8 mouse cellular contexts compared by ENCODE assay signal in genomic region chr6:114969213-114970120, GRCm38 (mm10). TPM values are rescaled to one million over a fixed set of nuclear protein-coding genes. Genes with fewer than 3 reads are reported as not detected.
A peak's percentile ranks its signal among the peaks of the same experiment; 100 is the strongest.
DNase-seq lines count a peak whose midpoint lies in the region; ATAC-seq and TF ChIP-seq lines count a peak whose summit lies in the region.

TSS of gene Vgll4 (minus strand) at chr6:114969994.

- H3K4me3 ChIP-seq in MEL (ENCODE audit: control insufficient read depth in 1 of 2, insufficient read depth in 1 of 2, low read depth in 2 of 2, low read length in 2 of 2): peak within 1 kb of the TSS; percentile 80 to 96
- H3K4me3 ChIP-seq in layer of hippocampus, adult 2 months: peak within 1 kb of the TSS; percentile 63
- H3K4me3 ChIP-seq in lung, embryonic 14.5 days (ENCODE audit: low read depth, low read length): peak within 1 kb of the TSS; percentile 53
- peak within 1 kb of the TSS; percentile 89 for H3K4me3 ChIP-seq in olfactory bulb, adult 2 months (ENCODE audit: insufficient read depth, low read depth, low read length)

- no peak for TF ChIP-seq CTCF in MEL (IDR thresholded peaks at IDR 0.05 in 2 of 3, conservative IDR thresholded peaks at IDR 0.05 in 1 of 3; ENCODE audit: control insufficient read depth in 1 of 3, insufficient read depth in 1 of 3, low read depth in 2 of 3, low read length in 3 of 3, poor library complexity in 1 of 3, severe bottlenecking in 1 of 3)
- TF ChIP-seq CTCF in layer of hippocampus, adult 2 months (conservative IDR thresholded peaks at IDR 0.05): peak; percentile 42
- TF ChIP-seq CTCF in lung, embryonic 14.5 days (IDR thresholded peaks at IDR 0.05; ENCODE audit: low read depth): peak; percentile 27; the same call in 1 of the 2 replicates
- TF ChIP-seq CTCF in olfactory bulb, adult 2 months (IDR thresholded peaks at IDR 0.05; ENCODE audit: insufficient read depth, low read depth, low read length): no peak

- peak; percentile 57 for ATAC-seq in lung, embryonic 14.5 days (ENCODE audit: insufficient read depth)

- peak within 1 kb of the TSS; percentile 99 for H3K4me2 ChIP-seq in lung, embryonic 14.5 days

- peak; percentile 85 for DNase-seq in MEL (ENCODE audit: low read depth, low spot score)
- peak; percentile 76 to 81 for DNase-seq in cerebellum, adult 18-20 months
- DNase-seq in forelimb bud, embryonic 11.5 days (ENCODE audit: low read depth, low spot score): peak; percentile 79
- DNase-seq in heart, postnatal 36 days: peak; percentile 45 to 48
- peak; percentile 45 to 67 for DNase-seq in layer of hippocampus, adult 2 months (ENCODE audit: low spot score in 2 of 2)
- DNase-seq in lung, embryonic 14.5 days: peak; percentile 75
- DNase-seq in thymus, postnatal 25 days: peak; percentile 8

- peaks cover 14 to 25% of the 10 kb centered on the region in 2 experiments; a peak in 3 of 4 replicates for H3K4me1 ChIP-seq in MEL (ENCODE audit: control insufficient read depth in 1 of 2, insufficient read depth in 2 of 2, low read length in 2 of 2)
- H3K4me1 ChIP-seq in lung, embryonic 14.5 days (ENCODE audit: insufficient read depth): peaks cover 4% of the 10 kb centered on the region; the same call in 1 of the 2 replicates
- H3K4me1 ChIP-seq in olfactory bulb, adult 2 months (ENCODE audit: control insufficient read depth, insufficient read depth, low read length): peaks cover 10% of the 10 kb centered on the region

- no peaks in the 10 kb centered on the region; the same call in 1 of the 2 replicates for H3K79me2 ChIP-seq in MEL (ENCODE audit: control insufficient read depth, insufficient read depth, low read length, poor library complexity)

- no peak for TF ChIP-seq EP300 in MEL (IDR thresholded peaks at IDR 0.05; ENCODE audit: low read depth in 1 of 2, low read length in 2 of 2)

- WGBS in lung, embryonic 14.5 days: under 1% methylated on average over 78 of the region's 79 CpGs
- under 1% methylated on average over 78 of the region's 79 CpGs for WGBS in olfactory bulb, adult 2 months

- H3K27me3 ChIP-seq in MEL (ENCODE audit: control insufficient read depth in 1 of 2, insufficient read depth in 2 of 2, low read length in 2 of 2): no peaks in the 10 kb centered on the region
- H3K27me3 ChIP-seq in lung, embryonic 14.5 days (ENCODE audit: insufficient read depth, low read length): peaks cover 23% of the 10 kb centered on the region

- H3K9ac ChIP-seq in MEL (ENCODE audit: control insufficient read depth, low read depth, low read length, poor library complexity, severe bottlenecking): peak within 1 kb of the TSS; percentile 67
- peak within 1 kb of the TSS; percentile 55 for H3K9ac ChIP-seq in lung, embryonic 14.5 days

- peak in 1 of 2 experiments; percentile 18; a peak in 2 of 4 replicates for TF ChIP-seq POLR2A in MEL (IDR thresholded peaks at IDR 0.05; ENCODE audit: control insufficient read depth in 1 of 2, insufficient read depth in 1 of 2, low read depth in 1 of 2, low read length in 2 of 2, poor library complexity in 1 of 2)
- TF ChIP-seq POLR2A in olfactory bulb, adult 2 months (IDR thresholded peaks at IDR 0.05; ENCODE audit: insufficient read depth, low read depth, low read length): no peak

- no peak within 1 kb of the TSS for H3K27ac ChIP-seq in MEL (ENCODE audit: control insufficient read depth, low read depth, low read length)
- peak within 1 kb of the TSS; percentile 94 for H3K27ac ChIP-seq in layer of hippocampus, adult 2 months
- H3K27ac ChIP-seq in lung, embryonic 14.5 days (ENCODE audit: low read depth): peak within 1 kb of the TSS; percentile 72
- H3K27ac ChIP-seq in olfactory bulb, adult 2 months (ENCODE audit: insufficient read depth, low read depth, low read length): no peak within 1 kb of the TSS; the same call in 1 of the 2 replicates

- intact Hi-C loops in heart, postnatal 36 days (cut with DNase I): no loop called here

- TF ChIP-seq RAD21 in MEL (IDR thresholded peaks at IDR 0.05; ENCODE audit: low read depth, low read length): no peak

- H3K9me3 ChIP-seq in MEL (replicated peaks; ENCODE audit: insufficient read depth, low read length): no peaks in the 10 kb centered on the region
- no peaks in the 10 kb centered on the region for H3K9me3 ChIP-seq in lung, embryonic 14.5 days (ENCODE audit: low read depth, low read length)

- peaks cover 0 to 31% of the 10 kb centered on the region in 2 experiments; a peak in 2 of 4 replicates for H3K36me3 ChIP-seq in MEL (ENCODE audit: control insufficient read depth in 1 of 2, insufficient read depth in 2 of 2, low read length in 2 of 2)
- H3K36me3 ChIP-seq in lung, embryonic 14.5 days (ENCODE audit: insufficient read depth): no peaks in the 10 kb centered on the region

TF ChIP-seq in MEL, 35 proteins besides CTCF, POLR2A, EP300 and RAD21:
- peak; percentile 97 for TF ChIP-seq USF1 (IDR thresholded peaks at IDR 0.05; ENCODE audit: low read depth, low read length)
- 0 out of 2 replicates have a peak, but pooled peaks have one; percentile 23 for TF ChIP-seq MAZ (IDR thresholded peaks at IDR 0.05; ENCODE audit: low read depth, low read length)
- no peak for TF ChIP-seq GABPA (IDR thresholded peaks at IDR 0.05; ENCODE audit: low read depth, low read length)
- peak; percentile 46; the same call in 1 of the 2 replicates for TF ChIP-seq NRF1 (IDR thresholded peaks at IDR 0.05; ENCODE audit: insufficient read depth, low read depth, low read length, poor library complexity, severe bottlenecking)
- TF ChIP-seq POLR2AphosphoS2 (IDR thresholded peaks at IDR 0.05; ENCODE audit: low read length): no peak
- TF ChIP-seq ZMIZ1 (IDR thresholded peaks at IDR 0.05; ENCODE audit: low read depth, low read length): no peak
- TF ChIP-seq BHLHE40 (IDR thresholded peaks at IDR 0.05; ENCODE audit: borderline replicate concordance, low read depth, low read length): peak; percentile 80
- TF ChIP-seq MAX (IDR thresholded peaks at IDR 0.05; ENCODE audit: low read length): peak; percentile 84
- TF ChIP-seq MAFK (IDR thresholded peaks at IDR 0.05; ENCODE audit: borderline replicate concordance, low read depth, low read length): no peak
- no peak for TF ChIP-seq NELFE (IDR thresholded peaks at IDR 0.05; ENCODE audit: low read depth, low read length)
- no peak for TF ChIP-seq POLR2AphosphoS5 (IDR thresholded peaks at IDR 0.05; ENCODE audit: borderline replicate concordance, low read depth, low read length)
- TF ChIP-seq MXI1 (IDR thresholded peaks at IDR 0.05; ENCODE audit: low read depth, low read length): peak; percentile 33; the same call in 1 of the 2 replicates
- TF ChIP-seq TCF12 (IDR thresholded peaks at IDR 0.05; ENCODE audit: low read depth, low read length): no peak
- no peak for TF ChIP-seq TBP (IDR thresholded peaks at IDR 0.05; ENCODE audit: low read depth, low read length)
- no peak for TF ChIP-seq GATA1 (IDR thresholded peaks at IDR 0.05; ENCODE audit: low read depth, low read length)
- TF ChIP-seq ELF1 (IDR thresholded peaks at IDR 0.05; ENCODE audit: low read depth, low read length): no peak
- TF ChIP-seq SMC3 (IDR thresholded peaks at IDR 0.05; ENCODE audit: low read depth, low read length): no peak
- no peak for TF ChIP-seq ZKSCAN1 (IDR thresholded peaks at IDR 0.05; ENCODE audit: low read depth, low read length)
- peak; percentile 46 to 85; a peak in 3 of 4 replicates for TF ChIP-seq USF2 (IDR thresholded peaks at IDR 0.05; ENCODE audit: borderline replicate concordance in 1 of 2, insufficient read depth in 1 of 2, low read depth in 1 of 2, low read length in 2 of 2)
- TF ChIP-seq SIN3A (IDR thresholded peaks at IDR 0.05; ENCODE audit: low read length): peak; percentile 39; the same call in 1 of the 2 replicates
- TF ChIP-seq JUND (IDR thresholded peaks at IDR 0.05; ENCODE audit: low read depth, low read length): no peak

RNA-seq across cellular contexts. Expression of gene Vgll4, which starts in this region (rescaled TPM):
- total RNA-seq in MEL (2012; rRNA removed): 17.5 and 18.1 TPM in 2 replicates
- polyA plus RNA-seq in MEL (2012; ENCODE audit: insufficient read depth in 1 of 2, insufficient read length in 2 of 2, low read depth in 1 of 2, low replicate concordance in 2 of 2, missing spikeins in 1 of 2): 10 to 100 TPM in 1 of 2 experiments, not detected in 1; 21.5 TPM
- 10 to 100 TPM; 20.6 to 23.1 TPM for total RNA-seq in heart, postnatal 36 days (2021)
- total RNA-seq in layer of hippocampus, adult 2 months (2021): 10 to 100 TPM; 44.2 to 44.8 TPM
- 101 and 111 TPM in 2 replicates for polyA plus RNA-seq in lung, embryonic 14.5 days (2014; fragmentation: Nextera tagmentation; extraction: Ambion mirVana)
- polyA plus RNA-seq in olfactory bulb, adult 2 months (2012; ENCODE audit: insufficient read depth, insufficient read length, low replicate concordance, missing spikeins): not detected in 2 replicates

Comparison
In these comparisons a context has a peak if more than half of its experiments do, and no peak if none do; other contexts are left out.
1. DNase-seq: peak in every context shown above with its lines; median percentile 85 in MEL; 79 in forelimb bud, embryonic 11.5 days; 78 in cerebellum, adult 18-20 months; 75 in lung, embryonic 14.5 days; 56 in layer of hippocampus, adult 2 months; 46 in heart, postnatal 36 days; 8 in thymus, postnatal 25 days.
2. H3K27ac ChIP-seq: peak in layer of hippocampus, adult 2 months (single experiment) and lung, embryonic 14.5 days (single experiment); none in MEL (single experiment) and olfactory bulb, adult 2 months (single experiment).
3. CTCF ChIP-seq: peak in layer of hippocampus, adult 2 months (single experiment) and lung, embryonic 14.5 days (single experiment); none in MEL (0 of 3) and olfactory bulb, adult 2 months (single experiment).
4. Peak in every context shown above with its lines, with median percentiles within 50 percentile points of each other: H3K4me3 ChIP-seq.